Mouse (Mus musculus) urinary bladder, postnatal 36 days (tissue): ENCODE data around the gene Scfd2.
A peak's percentile ranks its signal among the peaks of the same experiment; 100 is the strongest.

Experiments used
- DNase-seq, 2 experiments: peaks; one replicate each; pipeline ENCODE4 v3.0.0; 2022; ENCODE audit warnings: low spot score in 2 of 2, mixed read lengths in 1 of 2

Scfd2 gene

GRCm38 (mm10) chr5:74311865-74312264 lies 219.7 kb downstream of the Scfd2 start:
- DNase-seq, result peak in 1 of 2 experiments; percentile 28

GRCm38 (mm10) chr5:74311200-74311825 lies 220.2 kb downstream of the Scfd2 start:
- peak; percentile 20 to 31 for DNase-seq

GRCm38 (mm10) chr5:74310101-74310500 lies 221.5 kb downstream of the Scfd2 start:
- DNase-seq, result no peak

- no peak for DNase-seq
Measured at GRCm38 (mm10) chr5:74307242-74307641, 224.3 kb downstream of the Scfd2 start.

GRCm38 (mm10) chr5:74305533-74306189 lies 225.9 kb downstream of the Scfd2 start:
- DNase-seq, result no peak

- peak; percentile 34 to 68 for DNase-seq
Measured at GRCm38 (mm10) chr5:74304767-74305166, 226.8 kb downstream of the Scfd2 start.

- DNase-seq, result no peak
Measured at GRCm38 (mm10) chr5:74302331-74302730, 229.2 kb downstream of the Scfd2 start.

GRCm38 (mm10) chr5:74301443-74301842 lies 230.1 kb downstream of the Scfd2 start:
- DNase-seq, result no peak

GRCm38 (mm10) chr5:74300931-74301330 lies 230.6 kb downstream of the Scfd2 start:
- DNase-seq, result no peak

- no peak for DNase-seq
Measured at GRCm38 (mm10) chr5:74300140-74300539, 231.4 kb downstream of the Scfd2 start.

GRCm38 (mm10) chr5:74297113-74297512 lies 234.4 kb downstream of the Scfd2 start:
- DNase-seq, result no peak

GRCm38 (mm10) chr5:74296096-74296495 lies 235.5 kb downstream of the Scfd2 start:
- DNase-seq, result no peak

- no peak for DNase-seq
Measured at GRCm38 (mm10) chr5:74293513-74293912, 238.0 kb downstream of the Scfd2 start.

- DNase-seq, result no peak
Measured at GRCm38 (mm10) chr5:74292050-74292449, 239.5 kb downstream of the Scfd2 start.

- no peak for DNase-seq
Measured at GRCm38 (mm10) chr5:74291575-74291974, 240.0 kb downstream of the Scfd2 start.

GRCm38 (mm10) chr5:74289957-74290356 lies 241.6 kb downstream of the Scfd2 start:
- DNase-seq, result no peak

GRCm38 (mm10) chr5:74288206-74288605 lies 243.4 kb downstream of the Scfd2 start:
- DNase-seq, result no peak

- DNase-seq, result no peak
Measured at GRCm38 (mm10) chr5:74286301-74286700, 245.3 kb downstream of the Scfd2 start.

GRCm38 (mm10) chr5:74285764-74286163 lies 245.8 kb downstream of the Scfd2 start:
- DNase-seq, result no peak

GRCm38 (mm10) chr5:74285289-74285688 lies 246.3 kb downstream of the Scfd2 start:
- no peak for DNase-seq

- no peak for DNase-seq
Measured at GRCm38 (mm10) chr5:74283545-74283944, 248.0 kb downstream of the Scfd2 start.

GRCm38 (mm10) chr5:74281480-74281879 lies 250.1 kb downstream of the Scfd2 start:
- DNase-seq, result no peak

- DNase-seq, result no peak
Measured at GRCm38 (mm10) chr5:74279673-74280072, 251.9 kb downstream of the Scfd2 start.

- no peak for DNase-seq
Measured at GRCm38 (mm10) chr5:74278428-74278827, 253.1 kb downstream of the Scfd2 start.
